Mouse (Mus musculus) erythroblast, embryonic 14.5 days (primary cell): ENCODE results near the gene Dnaja3.

Experiments
- GATA1 ChIP-seq: IDR thresholded peaks from 2 replicates; pipeline ENCODE4 v1.6.1; 2012; ENCODE audit warnings: low read length, inconsistent platforms, mixed read lengths
- TAL1 ChIP-seq: IDR thresholded peaks from 3 replicates; pipeline ENCODE4 v1.6.1; 2012; ENCODE audit warnings: low read length, inconsistent platforms, mixed read lengths

DNA sequence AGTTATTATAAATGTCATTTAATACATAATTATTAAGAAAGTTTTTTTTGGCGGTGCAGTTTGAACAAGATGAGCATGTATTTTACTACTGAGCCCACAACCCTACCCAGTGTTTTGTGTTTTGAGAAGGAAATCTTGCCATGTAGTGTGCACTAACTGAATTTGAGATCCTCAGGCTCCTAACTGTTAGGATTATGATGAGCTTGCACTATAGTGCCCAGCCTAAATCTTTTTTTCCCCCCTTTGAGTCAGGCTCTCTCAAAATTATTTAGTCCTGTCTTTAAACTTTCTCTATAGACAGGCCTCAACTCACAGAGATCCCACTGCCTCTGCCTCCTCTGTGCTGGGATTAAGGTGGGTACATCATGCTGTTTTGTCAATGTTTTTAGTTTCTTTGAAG lies 87.7 kb downstream of the Dnaja3 start:
- TF ChIP-seq GATA1 = no peak
- no peak for TF ChIP-seq TAL1
